Mouse (Mus musculus) cortical plate, adult 2 months (tissue): ENCODE data around the gene Cldn9. TPM values are rescaled to one million over a fixed set of nuclear protein-coding genes. Genes with fewer than 3 reads are reported as not detected.
A peak's percentile ranks its signal among the peaks of the same experiment; 100 is the strongest.

Source experiments
- H3K27ac ChIP-seq: fragments of 200-500 bp; 2 replicates; pipeline ENCODE4 v1.5.1; 2012; ENCODE audit warnings: low read length, control low read depth, inconsistent platforms; ENCODE audit not compliant: insufficient read depth
- H3K4me1 ChIP-seq: fragments of 200-500 bp; 2 replicates; pipeline ENCODE4 v1.6.1; 2011; ENCODE audit warnings: low read length; ENCODE audit not compliant: control insufficient read depth, insufficient read depth
- H3K4me3 ChIP-seq: fragments of 200-500 bp; 2 replicates; pipeline ENCODE4 v1.5.1; 2011; ENCODE audit warnings: mild to moderate bottlenecking, low read length, control low read depth; ENCODE audit not compliant: insufficient read depth
- CTCF ChIP-seq: fragments of 200-500 bp; IDR thresholded peaks from 2 replicates; pipeline ENCODE4 v1.5.1; 2011; ENCODE audit warnings: mild to moderate bottlenecking, control low read depth, low read length; ENCODE audit not compliant: insufficient read depth; ENCODE audit errors: extremely low read depth
- POLR2A ChIP-seq: fragments of 200-500 bp; IDR thresholded peaks from 2 replicates; pipeline ENCODE4 v1.6.1; 2011; ENCODE audit warnings: mild to moderate bottlenecking, low read length, control low read depth; ENCODE audit not compliant: insufficient read depth; ENCODE audit errors: extremely low read depth
- polyA plus RNA-seq: library from polyadenylated mRNA; depleted of rRNA; stranded (reverse); fragments of >200 nt; gene quantifications from 2 replicates; pipeline ENCODE4 v1.2.3, GENCODE M21; 2012

The Cldn9 gene
- polyA plus RNA-seq, 1 experiment = 0.13 TPM

- no peak overlapping the region for H3K4me3 ChIP-seq
- TF ChIP-seq CTCF (no peak), POLR2A (no peak)
- H3K27ac ChIP-seq = no peak overlapping the region
- no peaks in the 10 kb centered on the region for H3K4me1 ChIP-seq
Observed at GRCm38 (mm10) chr17:23682092-23682491, 1.7 kb downstream of the Cldn9 start.

- H3K4me3 ChIP-seq = no peak overlapping the region
- no peaks in the 10 kb centered on the region; the same call in 1 of the 2 replicates for H3K4me1 ChIP-seq
- no peak for TF ChIP-seq POLR2A
- TF ChIP-seq CTCF = no peak
- H3K27ac ChIP-seq = no peak overlapping the region
Observed at GRCm38 (mm10) chr17:23681086-23681485, 2.7 kb downstream of the Cldn9 start.

- Histone ChIP-seq H3K4me3 (no peak overlapping the region), H3K4me1 (no peaks in the 10 kb centered on the region; the same call in 1 of the 2 replicates), H3K27ac (no peak overlapping the region)
- TF ChIP-seq POLR2A = no peak
- TF ChIP-seq CTCF = no peak
Observed at GRCm38 (mm10) chr17:23680336-23680735, 3.5 kb downstream of the Cldn9 start.

- no peak for TF ChIP-seq CTCF
- no peak for TF ChIP-seq POLR2A
- Histone ChIP-seq H3K4me1 (peaks cover 2% of the 10 kb centered on the region), H3K4me3 (no peak within 1 kb of the TSS), H3K27ac (no peak within 1 kb of the TSS)
Observed at GRCm38 (mm10) chr17:23679127-23679835, 4.5 kb downstream of the Cldn9 start, which contains the start of gene Cldn6. TSS of gene Cldn6 (plus strand) at chr17:23679249.

GRCm38 (mm10) chr17:23677236-23677679 lies 6.6 kb downstream of the Cldn9 start, which contains the start of gene Tnfrsf12a:
TSS of gene Tnfrsf12a (minus strand) at chr17:23677468.
- no peak for TF ChIP-seq CTCF
- peak; percentile 86 for TF ChIP-seq POLR2A
- Histone ChIP-seq H3K27ac (no peak within 1 kb of the TSS), H3K4me1 (peaks cover 2% of the 10 kb centered on the region), H3K4me3 (peak within 1 kb of the TSS; percentile 34)

GRCm38 (mm10) chr17:23676473-23677031 lies 7.3 kb downstream of the Cldn9 start:
- Histone ChIP-seq H3K4me1 (peaks cover 2% of the 10 kb centered on the region), H3K4me3 (peak overlapping the region; percentile 34), H3K27ac (no peak overlapping the region)
- TF ChIP-seq CTCF = no peak
- no peak for TF ChIP-seq POLR2A

- Histone ChIP-seq H3K4me1 (peaks cover 2% of the 10 kb centered on the region), H3K27ac (no peak overlapping the region), H3K4me3 (peak overlapping the region; percentile 34)
- TF ChIP-seq CTCF (no peak), POLR2A (no peak)
Observed at GRCm38 (mm10) chr17:23675564-23676281, 8.1 kb downstream of the Cldn9 start.

- Histone ChIP-seq H3K4me3 (peak overlapping the region; percentile 66; the same call in 1 of the 2 replicates), H3K27ac (peak overlapping the region; percentile 51; the same call in 1 of the 2 replicates), H3K4me1 (peaks cover 2% of the 10 kb centered on the region)
- no peak for TF ChIP-seq CTCF
- TF ChIP-seq POLR2A = no peak
Observed at GRCm38 (mm10) chr17:23675127-23675526, 8.7 kb downstream of the Cldn9 start.

- peak overlapping the region; percentile 66 for H3K4me3 ChIP-seq
- TF ChIP-seq POLR2A (no peak), CTCF (no peak)
- H3K27ac ChIP-seq = peak overlapping the region; percentile 51
- peaks cover 2% of the 10 kb centered on the region for H3K4me1 ChIP-seq
Observed at GRCm38 (mm10) chr17:23674271-23674952, 9.4 kb downstream of the Cldn9 start.
